Mouse (Mus musculus) bone marrow macrophage, adult 2 months (primary cell): ENCODE measurements around the gene Ankrd6.

Experiments used
- CTCF ChIP-seq: IDR thresholded peaks from 2 replicates; pipeline ENCODE4 v1.5.1; 2012; ENCODE audit warnings: low read depth, mild to moderate bottlenecking, low read length, moderate library complexity
- POLR2A ChIP-seq: IDR thresholded peaks from 2 replicates; pipeline ENCODE4 v1.6.1; 2012; ENCODE audit warnings: mild to moderate bottlenecking, low read depth, low read length, borderline replicate concordance

DNA sequence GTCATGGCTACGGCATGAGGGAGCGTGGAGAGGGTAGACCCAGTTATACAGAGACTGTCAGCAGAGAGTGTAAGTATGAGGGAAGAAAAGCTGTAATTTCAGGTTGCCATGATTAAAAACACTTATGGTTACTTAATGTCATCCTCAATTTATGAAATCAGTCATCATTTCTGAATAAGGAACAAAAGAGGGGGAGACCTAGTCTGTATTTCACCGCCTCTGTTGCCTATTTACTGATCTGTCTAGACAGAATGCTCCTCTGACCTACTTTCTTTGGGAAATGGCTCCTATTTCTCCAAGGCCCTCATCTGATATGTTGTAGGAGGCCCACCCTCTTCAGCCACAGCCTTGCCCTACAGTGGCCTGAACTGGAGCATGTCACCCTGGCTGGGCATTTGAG is 130.0 kb downstream of the Ankrd6 start:
- TF ChIP-seq CTCF (no peak), POLR2A (no peak)
